Mouse (Mus musculus) limb, embryonic 13.5 days (tissue): ENCODE results near the gene Cttnbp2. TPM values are rescaled to one million over a fixed set of nuclear protein-coding genes. Genes with fewer than 3 reads are reported as not detected.

Experiments
- ATAC-seq: fragments of 200-750 bp; cut with Nextera tagmentation; 2 replicates; pipeline ENCODE4 v1.8.0; 2017; ENCODE audit warnings: low read depth, moderate number of reproducible peaks, moderate TSS enrichment; ENCODE audit not compliant: low FRiP score
- H3K27ac ChIP-seq: fragments of 300-500 bp; sonication (generic); 2 replicates; pipeline ENCODE4 v1.5.1; 2015; ENCODE audit warnings: inconsistent platforms, mild to moderate bottlenecking, moderate library complexity
- H3K27me3 ChIP-seq: fragments of 300-500 bp; sonication (generic); 2 replicates; pipeline ENCODE4 v1.6.1; 2015; ENCODE audit warnings: mild to moderate bottlenecking, inconsistent platforms
- H3K36me3 ChIP-seq: fragments of 300-500 bp; sonication (generic); 2 replicates; pipeline ENCODE4 v1.6.1; 2015; ENCODE audit warnings: inconsistent platforms, mild to moderate bottlenecking, moderate library complexity
- H3K4me1 ChIP-seq: fragments of 300-500 bp; sonication (generic); 2 replicates; pipeline ENCODE4 v1.6.1; 2015; ENCODE audit warnings: inconsistent platforms
- H3K4me2 ChIP-seq: fragments of 300-500 bp; sonication (generic); replicated peaks from 2 replicates; pipeline ENCODE4 v1.6.1; 2015; ENCODE audit warnings: inconsistent platforms, mild to moderate bottlenecking, moderate library complexity
- H3K4me3 ChIP-seq: fragments of 300-500 bp; sonication (generic); 2 replicates; pipeline ENCODE4 v1.5.1; 2015; ENCODE audit warnings: moderate library complexity, mild to moderate bottlenecking, inconsistent platforms
- H3K9ac ChIP-seq: fragments of 300-500 bp; sonication (generic); 2 replicates; pipeline ENCODE4 v1.6.1; 2015; ENCODE audit warnings: mild to moderate bottlenecking, inconsistent platforms
- H3K9me3 ChIP-seq: fragments of 300-500 bp; sonication (generic); 2 replicates; pipeline ENCODE4 v1.6.1; 2016; ENCODE audit warnings: inconsistent platforms
- WGBS: fragments of 180-500 bp; shearing (Covaris S2); methylation state at CpG from one replicate; pipeline ENCODE4 v1.1.7; 2015; 5-methylcytosine and 5-hydroxymethylcytosine counted together
- polyA plus RNA-seq: library from polyadenylated mRNA; unstranded; fragments of >200 nt; fragmentation: Nextera tagmentation; extraction: Ambion mirVana; gene quantifications from 2 replicates; pipeline ENCODE4 v1.2.1, GENCODE M21; 2015

Gene Cttnbp2
- polyA plus RNA-seq, 1 experiment from 2014 or later: 34.0 TPM

DNA sequence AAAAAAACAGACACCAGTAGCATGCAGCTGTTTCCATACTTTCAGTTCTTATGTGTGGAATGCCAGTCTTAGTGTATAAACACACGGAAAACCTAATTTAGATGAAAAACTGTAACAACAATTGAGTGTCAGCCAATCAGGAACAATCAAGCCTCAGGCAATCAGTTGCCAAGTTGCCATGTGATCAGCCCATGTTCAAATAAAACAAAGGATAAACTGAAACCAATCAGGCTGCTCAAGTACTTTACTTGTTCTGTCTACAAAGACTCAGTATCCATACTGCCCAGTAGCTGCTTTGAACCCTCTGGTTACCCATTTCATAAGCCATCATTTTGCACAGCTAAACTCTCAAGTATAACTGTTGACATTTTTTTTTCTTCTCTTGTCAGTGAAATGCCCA is 21.7 kb downstream of the Cttnbp2 start:
- ATAC-seq: no peak
- Histone ChIP-seq H3K36me3 (no peaks in the 10 kb centered on the region; the same call in 1 of the 2 replicates), H3K9ac (no peak overlapping the region), H3K4me1 (peaks cover 3% of the 10 kb centered on the region; the same call in 1 of the 2 replicates), H3K4me2 (no peak overlapping the region), H3K9me3 (no peaks in the 10 kb centered on the region), H3K27ac (no peak overlapping the region), H3K4me3 (no peak overlapping the region), H3K27me3 (no peaks in the 10 kb centered on the region)
- WGBS: 56% methylated on average over 1 of the region's 1 CpGs

DNA sequence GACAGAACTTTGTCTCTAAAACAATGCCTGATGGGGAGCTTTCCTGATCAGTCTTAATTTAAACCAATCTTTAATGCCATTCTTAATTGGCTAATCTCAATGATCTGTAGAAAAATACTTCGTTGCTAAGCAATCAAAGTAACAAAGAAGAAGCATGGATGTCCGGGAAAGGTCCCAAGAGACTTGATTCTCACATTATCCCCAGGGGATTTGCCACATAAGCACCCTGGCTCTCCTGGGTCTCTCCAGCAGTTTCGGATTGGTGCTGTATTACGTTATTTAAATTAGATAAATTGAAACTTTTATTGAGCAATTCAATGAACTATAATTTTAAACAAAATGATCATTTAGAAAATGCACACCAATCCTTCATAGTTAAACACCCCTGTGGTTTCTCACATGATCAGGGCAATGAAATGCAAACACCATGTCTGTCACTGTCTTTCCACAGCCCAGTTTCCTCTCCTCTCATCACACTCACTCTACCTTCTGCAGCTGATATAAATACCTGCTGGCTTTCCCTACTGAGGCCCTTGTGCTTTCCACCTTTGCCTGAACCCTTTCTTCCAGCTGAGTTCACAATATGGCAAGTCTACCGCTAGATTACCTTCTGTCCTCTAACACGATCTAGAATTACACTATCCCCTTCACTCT is 22.3 kb downstream of the Cttnbp2 start:
- WGBS: 74% methylated on average over 6 of the region's 6 CpGs
- no peak for ATAC-seq

DNA sequence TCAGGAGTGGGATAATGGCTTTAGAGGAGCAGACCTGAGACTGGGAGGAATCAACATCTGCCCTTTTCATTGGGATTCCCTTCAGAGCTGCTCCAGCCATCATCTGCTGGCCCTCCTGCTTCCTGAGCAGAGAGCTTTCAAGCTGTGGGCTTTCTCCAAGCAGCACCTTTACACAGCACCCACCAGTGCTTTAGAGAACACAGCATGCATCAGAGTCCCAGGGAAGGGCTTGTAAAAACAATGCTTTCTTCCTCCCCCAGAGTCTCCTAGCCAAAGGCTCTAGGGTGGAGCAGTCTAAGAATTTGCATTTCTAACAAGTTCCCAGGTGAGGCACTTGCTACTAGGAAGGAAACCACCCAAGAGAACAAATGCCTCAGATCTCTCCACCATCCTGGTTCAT is 29.6 kb downstream of the Cttnbp2 start:
- H3K4me2 ChIP-seq: no peak overlapping the region
- H3K9ac ChIP-seq: no peak overlapping the region
- H3K36me3 ChIP-seq: peaks cover 2% of the 10 kb centered on the region; the same call in 1 of the 2 replicates
- H3K4me1 ChIP-seq: no peaks in the 10 kb centered on the region
- no peak overlapping the region for H3K4me3 ChIP-seq
- ATAC-seq: no peak
- H3K9me3 ChIP-seq: no peaks in the 10 kb centered on the region
- H3K27me3 ChIP-seq: no peaks in the 10 kb centered on the region
- no peak overlapping the region for H3K27ac ChIP-seq

More for the DNA sequence above, 22.3 kb downstream of the Cttnbp2 start:
- H3K27ac ChIP-seq: no peak overlapping the region
- no peaks in the 10 kb centered on the region; the same call in 1 of the 2 replicates for H3K36me3 ChIP-seq
- no peak overlapping the region for H3K9ac ChIP-seq
- H3K27me3 ChIP-seq: no peaks in the 10 kb centered on the region
- no peaks in the 10 kb centered on the region for H3K9me3 ChIP-seq
- peaks cover 3% of the 10 kb centered on the region; the same call in 1 of the 2 replicates for H3K4me1 ChIP-seq
- H3K4me2 ChIP-seq: no peak overlapping the region
- no peak overlapping the region for H3K4me3 ChIP-seq

DNA sequence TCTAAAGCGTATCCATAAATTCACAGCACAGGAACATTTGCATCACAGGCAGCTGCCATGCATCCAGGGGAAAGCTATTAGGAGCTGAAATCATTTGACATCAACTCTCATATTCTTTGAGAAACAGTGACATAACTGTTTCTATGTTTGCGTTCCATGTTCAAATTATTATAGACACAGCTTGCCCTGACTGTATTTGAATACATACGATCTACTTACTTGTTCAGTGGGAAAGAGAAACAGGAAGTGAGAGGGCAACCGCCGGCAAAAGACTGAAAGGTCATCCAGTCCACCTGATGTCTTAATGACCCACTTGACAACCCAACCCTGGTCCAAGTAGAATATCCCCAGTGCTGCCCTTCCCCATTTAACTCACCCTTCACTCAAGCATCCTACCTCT is 30.6 kb downstream of the Cttnbp2 start:
- Histone ChIP-seq H3K4me3 (no peak overlapping the region), H3K4me2 (no peak overlapping the region), H3K4me1 (no peaks in the 10 kb centered on the region), H3K27me3 (no peaks in the 10 kb centered on the region), H3K36me3 (peaks cover 2% of the 10 kb centered on the region; the same call in 1 of the 2 replicates), H3K27ac (no peak overlapping the region), H3K9me3 (no peaks in the 10 kb centered on the region), H3K9ac (no peak overlapping the region)
- WGBS: 85% methylated on average over 5 of the region's 5 CpGs
- ATAC-seq: no peak

DNA sequence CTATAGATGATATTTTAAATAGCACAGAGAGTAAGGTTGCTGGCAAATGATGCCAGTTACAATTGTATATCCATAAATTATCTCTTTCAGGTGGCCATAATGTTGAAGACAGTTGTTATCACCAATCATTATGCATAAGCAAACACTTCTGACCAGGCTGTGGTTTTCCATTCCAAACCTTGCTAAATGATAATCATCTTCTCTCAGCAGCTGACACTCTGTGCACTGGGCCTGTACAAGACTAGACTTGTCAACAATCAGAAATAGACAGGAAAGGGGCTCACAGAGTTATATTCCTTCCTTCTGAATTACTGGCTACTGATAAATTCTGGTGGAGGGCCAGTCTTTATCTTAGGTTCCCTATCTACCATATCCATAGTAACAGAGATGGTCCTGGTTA is 32.1 kb downstream of the Cttnbp2 start:
- Histone ChIP-seq H3K27ac (no peak overlapping the region), H3K4me3 (no peak overlapping the region), H3K4me2 (no peak overlapping the region), H3K27me3 (no peaks in the 10 kb centered on the region), H3K36me3 (peaks cover 2% of the 10 kb centered on the region; the same call in 1 of the 2 replicates), H3K9me3 (no peaks in the 10 kb centered on the region), H3K4me1 (no peaks in the 10 kb centered on the region), H3K9ac (no peak overlapping the region)
- ATAC-seq: no peak

DNA sequence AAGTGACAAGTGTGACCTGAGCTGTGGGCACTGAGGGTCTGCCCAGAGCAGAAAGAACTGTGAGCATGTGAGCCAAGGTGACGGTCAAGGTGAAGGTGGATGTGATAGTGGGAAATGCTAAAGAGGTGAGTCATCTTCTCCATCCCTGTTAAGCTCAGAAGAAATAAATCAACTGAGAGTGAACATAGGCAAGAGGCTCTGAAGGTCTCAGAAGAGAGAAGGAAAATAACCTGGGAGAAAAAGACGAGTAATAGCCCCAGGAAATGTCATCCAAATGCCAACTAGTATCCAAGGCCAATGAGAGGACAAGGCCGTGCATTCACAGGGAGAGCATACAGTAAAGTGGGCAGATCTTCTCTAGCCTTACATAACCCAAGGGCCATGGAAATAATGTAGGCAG is 32.9 kb downstream of the Cttnbp2 start:
- Histone ChIP-seq H3K9me3 (no peaks in the 10 kb centered on the region), H3K4me2 (no peak overlapping the region), H3K9ac (no peak overlapping the region), H3K27me3 (no peaks in the 10 kb centered on the region), H3K4me1 (no peaks in the 10 kb centered on the region), H3K36me3 (peaks cover 2% of the 10 kb centered on the region; the same call in 1 of the 2 replicates), H3K4me3 (no peak overlapping the region), H3K27ac (no peak overlapping the region)
- WGBS: 83% methylated on average over 3 of the region's 3 CpGs
- ATAC-seq: no peak

DNA sequence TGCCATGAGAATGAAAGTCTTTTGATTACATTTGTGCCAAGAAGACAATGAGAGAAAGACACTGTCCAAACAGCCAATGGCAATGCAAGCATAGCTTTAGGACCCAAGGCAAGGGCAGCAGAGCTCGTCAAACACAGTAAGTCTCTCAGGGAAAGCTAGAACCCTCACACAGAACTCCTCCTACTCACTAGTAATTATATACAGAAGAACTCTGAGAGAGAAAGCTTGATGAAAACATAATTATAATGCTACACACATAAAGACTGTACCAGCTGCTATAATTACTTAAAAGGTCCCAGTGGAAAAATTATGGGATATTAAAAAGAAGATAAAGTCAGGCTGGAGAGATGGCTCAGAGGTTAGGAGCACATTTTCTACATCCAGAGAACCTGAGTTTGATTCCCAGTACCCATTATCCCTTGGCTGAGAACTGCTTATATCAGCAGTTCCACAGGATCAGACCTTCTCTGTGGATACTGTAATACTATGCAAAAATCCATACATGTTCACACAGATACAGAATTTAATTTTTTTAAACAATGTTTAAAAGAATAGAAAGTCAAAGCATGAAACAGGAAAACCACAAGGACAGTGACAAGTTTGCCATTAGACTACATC is 37.2 kb downstream of the Cttnbp2 start:
- WGBS: 69% methylated on average over 1 of the region's 1 CpGs
- Histone ChIP-seq H3K36me3 (peaks cover 2% of the 10 kb centered on the region; the same call in 1 of the 2 replicates), H3K9ac (no peak overlapping the region), H3K4me2 (no peak overlapping the region), H3K27ac (no peak overlapping the region), H3K27me3 (no peaks in the 10 kb centered on the region), H3K9me3 (no peaks in the 10 kb centered on the region), H3K4me1 (peaks cover 3% of the 10 kb centered on the region; the same call in 1 of the 2 replicates), H3K4me3 (no peak overlapping the region)
- ATAC-seq: no peak

DNA sequence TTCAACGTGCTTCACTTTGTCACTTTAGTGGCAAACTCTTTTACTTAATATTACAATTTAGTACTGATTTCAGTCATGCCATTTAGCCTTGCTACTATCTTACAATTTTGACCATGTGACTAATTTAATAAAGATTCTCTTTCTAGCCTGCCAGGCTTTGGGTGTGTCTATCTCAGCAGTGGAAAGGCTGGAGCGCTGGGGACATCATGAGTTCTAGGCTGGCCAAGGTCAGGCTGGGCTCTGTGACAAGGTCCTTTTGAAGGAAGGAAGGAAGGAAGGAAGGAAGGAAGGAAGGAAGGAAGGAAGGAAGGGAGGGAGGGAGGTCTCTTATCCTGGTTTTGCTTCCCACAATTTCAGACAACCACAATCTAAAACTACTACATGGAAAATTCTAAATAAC is 39.7 kb downstream of the Cttnbp2 start:
- Histone ChIP-seq H3K36me3 (no peaks in the 10 kb centered on the region), H3K9me3 (no peaks in the 10 kb centered on the region), H3K4me2 (no peak overlapping the region), H3K27me3 (no peaks in the 10 kb centered on the region), H3K27ac (no peak overlapping the region), H3K4me1 (peaks cover 3% of the 10 kb centered on the region; the same call in 1 of the 2 replicates), H3K9ac (no peak overlapping the region), H3K4me3 (no peak overlapping the region)
- WGBS: 57% methylated on average over 2 of the region's 2 CpGs
- no peak for ATAC-seq

DNA sequence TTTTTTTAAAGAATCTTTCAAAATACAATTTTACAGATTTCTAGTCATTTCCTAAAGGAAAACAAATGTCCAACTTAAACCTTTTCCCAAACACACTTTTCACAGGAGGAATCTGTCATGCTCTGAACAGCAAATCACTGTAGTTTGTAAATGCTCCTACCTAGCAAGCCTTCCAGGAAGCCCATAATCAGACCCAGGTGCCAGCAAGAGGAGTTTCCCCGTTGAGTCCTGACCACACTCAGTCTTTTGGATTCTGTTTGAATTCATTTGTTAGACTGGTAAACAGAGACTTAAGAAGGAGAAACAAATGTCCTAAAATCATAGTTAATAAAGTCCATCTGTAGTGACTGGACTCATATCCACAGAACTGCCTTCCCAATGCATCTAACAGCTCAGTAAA is 40.1 kb downstream of the Cttnbp2 start:
- Histone ChIP-seq H3K4me2 (no peak overlapping the region), H3K27me3 (no peaks in the 10 kb centered on the region), H3K36me3 (no peaks in the 10 kb centered on the region), H3K4me3 (no peak overlapping the region), H3K27ac (no peak overlapping the region), H3K9ac (no peak overlapping the region), H3K9me3 (no peaks in the 10 kb centered on the region), H3K4me1 (peaks cover 3% of the 10 kb centered on the region; the same call in 1 of the 2 replicates)
- no peak for ATAC-seq
- WGBS: 4% methylated on average over 1 of the region's 1 CpGs

DNA sequence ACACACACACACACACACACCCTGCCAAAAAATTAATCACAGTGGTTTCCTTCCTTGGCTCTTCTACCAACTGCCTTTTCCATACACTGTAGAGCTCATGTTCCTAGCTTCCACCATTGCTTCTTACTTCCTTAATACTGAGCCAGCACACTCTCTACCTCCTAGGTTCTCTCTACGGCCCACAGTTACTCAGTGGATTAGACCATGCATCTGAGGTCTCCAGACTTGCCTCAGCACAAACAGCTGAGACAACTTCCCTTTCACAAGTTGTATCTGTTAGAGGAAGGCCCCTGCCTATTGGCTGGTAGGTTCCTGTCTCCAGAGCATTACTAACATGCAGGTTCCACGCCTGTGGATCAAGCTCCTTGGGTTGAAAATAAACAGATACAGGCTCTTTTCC is 45.4 kb downstream of the Cttnbp2 start:
- no peak overlapping the region for H3K9ac ChIP-seq
- no peak overlapping the region for H3K4me3 ChIP-seq
- no peak overlapping the region for H3K27ac ChIP-seq
- no peaks in the 10 kb centered on the region for H3K9me3 ChIP-seq
- 61% methylated on average over 2 of the region's 2 CpGs for WGBS
- H3K27me3 ChIP-seq: no peaks in the 10 kb centered on the region
- peaks cover 15% of the 10 kb centered on the region for H3K4me1 ChIP-seq
- no peaks in the 10 kb centered on the region for H3K36me3 ChIP-seq
- H3K4me2 ChIP-seq: no peak overlapping the region
- 0 out of 2 replicates have a peak, but pooled peaks have one; percentile 44 for ATAC-seq

DNA sequence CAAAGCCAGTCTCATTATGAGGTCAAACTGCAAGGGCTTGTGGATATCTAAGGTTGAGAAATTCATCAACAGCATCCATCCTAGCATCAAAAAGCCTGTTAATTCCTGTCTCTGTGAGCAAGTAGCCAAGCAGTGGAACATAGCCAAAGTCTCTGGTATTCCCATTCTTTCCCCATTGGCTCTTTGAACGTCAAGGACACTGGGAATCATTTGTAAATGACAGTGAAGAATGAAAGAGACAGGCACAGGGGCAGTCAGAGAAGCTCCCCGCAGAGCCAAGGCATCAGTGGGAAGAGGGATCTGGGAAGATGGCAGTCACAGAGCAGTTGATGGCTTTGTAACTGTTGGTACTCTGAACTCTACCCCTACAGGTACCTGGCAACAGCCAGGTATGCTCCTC is 46.9 kb downstream of the Cttnbp2 start:
- Histone ChIP-seq H3K27ac (no peak overlapping the region), H3K27me3 (no peaks in the 10 kb centered on the region), H3K9ac (no peak overlapping the region), H3K9me3 (no peaks in the 10 kb centered on the region), H3K36me3 (no peaks in the 10 kb centered on the region), H3K4me2 (no peak overlapping the region), H3K4me3 (no peak overlapping the region), H3K4me1 (peaks cover 15% of the 10 kb centered on the region)
- no peak for ATAC-seq
- WGBS: 53% methylated on average over 2 of the region's 2 CpGs

DNA sequence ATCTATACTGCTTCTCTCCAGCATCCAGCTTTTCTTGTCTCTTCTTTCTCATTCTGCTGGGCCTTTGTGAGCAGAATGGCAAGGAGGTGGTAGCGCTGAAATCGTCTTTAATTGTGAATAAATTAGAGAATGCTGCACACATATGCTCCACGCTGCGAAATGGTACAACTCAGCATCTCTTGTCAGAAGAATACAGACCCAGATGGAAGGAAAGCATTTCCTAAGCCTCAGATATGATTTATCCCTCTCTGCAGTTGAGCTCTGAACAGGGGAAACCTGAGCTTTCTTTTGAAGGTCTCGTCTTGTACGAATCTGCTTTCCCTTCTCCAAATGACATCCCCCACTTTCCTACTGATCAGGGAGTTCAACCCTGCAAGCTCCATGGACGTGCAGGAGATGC is 48.4 kb downstream of the Cttnbp2 start:
- H3K27ac ChIP-seq: no peak overlapping the region
- no peak overlapping the region for H3K4me3 ChIP-seq
- no peak for ATAC-seq
- no peak overlapping the region for H3K4me2 ChIP-seq
- 67% methylated on average over 7 of the region's 7 CpGs for WGBS
- peaks cover 15% of the 10 kb centered on the region for H3K4me1 ChIP-seq
- H3K27me3 ChIP-seq: no peaks in the 10 kb centered on the region
- no peaks in the 10 kb centered on the region for H3K36me3 ChIP-seq
- H3K9me3 ChIP-seq: no peaks in the 10 kb centered on the region
- no peak overlapping the region for H3K9ac ChIP-seq

DNA sequence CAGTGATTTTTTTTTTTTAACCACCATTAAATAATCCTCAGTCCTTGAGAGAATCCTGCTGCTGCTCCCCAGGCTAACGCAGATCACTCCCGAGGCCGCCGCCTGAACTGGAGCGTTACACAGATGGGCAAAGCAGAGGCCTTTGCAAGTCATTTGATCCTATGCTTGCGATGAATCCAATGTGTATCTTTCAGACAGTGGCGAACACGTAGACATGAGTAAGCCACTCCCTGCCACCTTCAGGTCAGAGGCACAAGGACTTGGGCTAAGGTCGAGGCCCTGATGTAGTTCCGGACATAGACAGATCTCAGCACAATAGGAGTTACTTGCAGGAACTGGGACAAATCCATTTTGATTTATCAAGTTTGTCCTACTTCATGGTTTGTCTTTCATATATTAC is 49.0 kb downstream of the Cttnbp2 start:
- Histone ChIP-seq H3K9me3 (no peaks in the 10 kb centered on the region), H3K36me3 (no peaks in the 10 kb centered on the region), H3K4me2 (no peak overlapping the region), H3K4me3 (no peak overlapping the region), H3K27me3 (no peaks in the 10 kb centered on the region), H3K9ac (no peak overlapping the region), H3K4me1 (peaks cover 15% of the 10 kb centered on the region), H3K27ac (no peak overlapping the region)
- no peak for ATAC-seq
- WGBS: 76% methylated on average over 10 of the region's 10 CpGs
